Mouse (Mus musculus) erythroblast, embryonic 14.5 days (primary cell): ENCODE results near the gene Capn7. TPM values are rescaled to one million over a fixed set of nuclear protein-coding genes. Genes with fewer than 3 reads are reported as not detected.

Experiments
- H3K27me3 ChIP-seq: 2 replicates; pipeline ENCODE4 v1.6.1; 2012; ENCODE audit warnings: inconsistent platforms; ENCODE audit not compliant: control insufficient read depth
- H3K36me3 ChIP-seq: 2 replicates; pipeline ENCODE4 v1.6.1; 2012; ENCODE audit warnings: mild to moderate bottlenecking, inconsistent platforms; ENCODE audit not compliant: control insufficient read depth
- H3K4me1 ChIP-seq: 2 replicates; pipeline ENCODE4 v1.6.1; 2012; ENCODE audit warnings: inconsistent platforms; ENCODE audit not compliant: control insufficient read depth
- H3K4me3 ChIP-seq: replicated peaks from 2 replicates; pipeline ENCODE3; 2012; ENCODE audit warnings: moderate library complexity, mild to moderate bottlenecking, inconsistent platforms
- H3K9me3 ChIP-seq: 2 replicates; pipeline ENCODE4 v1.6.1; 2012; ENCODE audit warnings: low read length, inconsistent platforms, mixed read lengths; ENCODE audit not compliant: control insufficient read depth
- GATA1 ChIP-seq: IDR thresholded peaks from 2 replicates; pipeline ENCODE4 v1.6.1; 2012; ENCODE audit warnings: low read length, inconsistent platforms, mixed read lengths
- TAL1 ChIP-seq: IDR thresholded peaks from 3 replicates; pipeline ENCODE4 v1.6.1; 2012; ENCODE audit warnings: low read length, inconsistent platforms, mixed read lengths
- polyA plus RNA-seq: library from polyadenylated mRNA; stranded (reverse); fragments of >175 nt; gene quantifications from 2 replicates; pipeline ENCODE4 v1.2.3, GENCODE M21; 2012

The Capn7 gene
- polyA plus RNA-seq, 1 experiment, result 0.19 TPM

- H3K27me3 ChIP-seq, result no peaks in the 10 kb centered on the region; the same call in 1 of the 2 replicates
- H3K9me3 ChIP-seq, result peaks cover 10% of the 10 kb centered on the region
- no peak for TF ChIP-seq GATA1
- peaks cover 2% of the 10 kb centered on the region; the same call in 1 of the 2 replicates for H3K36me3 ChIP-seq
- no peaks in the 10 kb centered on the region for H3K4me1 ChIP-seq
- H3K4me3 ChIP-seq, result no peak overlapping the region
These were observed 56.6 kb downstream of the Capn7 start for GRCm38 (mm10) chr14:31392873-31393545.

- Histone ChIP-seq H3K27me3 (no peaks in the 10 kb centered on the region; the same call in 1 of the 2 replicates), H3K4me3 (no peak overlapping the region)
These were observed 57.1 kb downstream of the Capn7 start for GRCm38 (mm10) chr14:31393546-31393890.

GRCm38 (mm10) chr14:31393936-31394630 lies 57.6 kb downstream of the Capn7 start:
- no peak for TF ChIP-seq TAL1
- TF ChIP-seq GATA1, result no peak
- no peak overlapping the region for H3K4me3 ChIP-seq
- H3K9me3 ChIP-seq, result peaks cover 10% of the 10 kb centered on the region
- no peaks in the 10 kb centered on the region for H3K4me1 ChIP-seq
- no peaks in the 10 kb centered on the region; the same call in 1 of the 2 replicates for H3K27me3 ChIP-seq
- peaks cover 2% of the 10 kb centered on the region; the same call in 1 of the 2 replicates for H3K36me3 ChIP-seq

More at GRCm38 (mm10) chr14:31393546-31393890, 57.1 kb downstream of the Capn7 start:
- Histone ChIP-seq H3K9me3 (peaks cover 10% of the 10 kb centered on the region), H3K4me1 (no peaks in the 10 kb centered on the region), H3K36me3 (peaks cover 2% of the 10 kb centered on the region; the same call in 1 of the 2 replicates)
- TF ChIP-seq GATA1 (no peak), TAL1 (no peak)

GRCm38 (mm10) chr14:31394822-31395532 lies 58.5 kb downstream of the Capn7 start:
- Histone ChIP-seq H3K4me1 (0 out of 2 replicates have a peak, but pooled peaks cover 2% of the 10 kb centered on the region), H3K9me3 (peaks cover 10% of the 10 kb centered on the region), H3K36me3 (peaks cover 2% of the 10 kb centered on the region; the same call in 1 of the 2 replicates), H3K27me3 (no peaks in the 10 kb centered on the region; the same call in 1 of the 2 replicates), H3K4me3 (no peak overlapping the region)
- TF ChIP-seq GATA1 (no peak), TAL1 (no peak)

- Histone ChIP-seq H3K27me3 (no peaks in the 10 kb centered on the region; the same call in 1 of the 2 replicates), H3K4me3 (no peak overlapping the region), H3K36me3 (peaks cover 6% of the 10 kb centered on the region; the same call in 1 of the 2 replicates), H3K4me1 (peaks cover 7% of the 10 kb centered on the region), H3K9me3 (peaks cover 10% of the 10 kb centered on the region)
- TF ChIP-seq TAL1, result no peak
- no peak for TF ChIP-seq GATA1
These were observed 59.3 kb downstream of the Capn7 start for GRCm38 (mm10) chr14:31395629-31396199.

- Histone ChIP-seq H3K4me3 (no peak overlapping the region), H3K27me3 (no peaks in the 10 kb centered on the region; the same call in 1 of the 2 replicates), H3K4me1 (peaks cover 14% of the 10 kb centered on the region), H3K36me3 (peaks cover 7% of the 10 kb centered on the region; the same call in 1 of the 2 replicates), H3K9me3 (peaks cover 10% of the 10 kb centered on the region)
- TF ChIP-seq TAL1 (no peak), GATA1 (no peak)
These were observed 60.0 kb downstream of the Capn7 start for GRCm38 (mm10) chr14:31396428-31396827.

- Histone ChIP-seq H3K4me3 (no peak overlapping the region), H3K27me3 (no peaks in the 10 kb centered on the region; the same call in 1 of the 2 replicates), H3K4me1 (peaks cover 23% of the 10 kb centered on the region), H3K9me3 (peaks cover 10% of the 10 kb centered on the region), H3K36me3 (peaks cover 7% of the 10 kb centered on the region; the same call in 1 of the 2 replicates)
- no peak for TF ChIP-seq TAL1
- no peak for TF ChIP-seq GATA1
These were observed 60.9 kb downstream of the Capn7 start for GRCm38 (mm10) chr14:31397353-31397752.

- Histone ChIP-seq H3K27me3 (no peaks in the 10 kb centered on the region; the same call in 1 of the 2 replicates), H3K9me3 (peaks cover 10% of the 10 kb centered on the region), H3K36me3 (peaks cover 7% of the 10 kb centered on the region; the same call in 1 of the 2 replicates), H3K4me3 (no peak overlapping the region), H3K4me1 (peaks cover 29% of the 10 kb centered on the region)
- TF ChIP-seq TAL1 (no peak), GATA1 (no peak)
These were observed 61.6 kb downstream of the Capn7 start for GRCm38 (mm10) chr14:31397791-31398595.
